Mouse (Mus musculus) spleen, postnatal 10 days (tissue): ENCODE results near the gene Adarb2.

Experiments
- DNase-seq, 2 experiments: peaks; one replicate each; pipeline ENCODE4 v3.0.0; 2021 to 2022; ENCODE audit warnings: low spot score in 2 of 2

The Adarb2 gene

DNA sequence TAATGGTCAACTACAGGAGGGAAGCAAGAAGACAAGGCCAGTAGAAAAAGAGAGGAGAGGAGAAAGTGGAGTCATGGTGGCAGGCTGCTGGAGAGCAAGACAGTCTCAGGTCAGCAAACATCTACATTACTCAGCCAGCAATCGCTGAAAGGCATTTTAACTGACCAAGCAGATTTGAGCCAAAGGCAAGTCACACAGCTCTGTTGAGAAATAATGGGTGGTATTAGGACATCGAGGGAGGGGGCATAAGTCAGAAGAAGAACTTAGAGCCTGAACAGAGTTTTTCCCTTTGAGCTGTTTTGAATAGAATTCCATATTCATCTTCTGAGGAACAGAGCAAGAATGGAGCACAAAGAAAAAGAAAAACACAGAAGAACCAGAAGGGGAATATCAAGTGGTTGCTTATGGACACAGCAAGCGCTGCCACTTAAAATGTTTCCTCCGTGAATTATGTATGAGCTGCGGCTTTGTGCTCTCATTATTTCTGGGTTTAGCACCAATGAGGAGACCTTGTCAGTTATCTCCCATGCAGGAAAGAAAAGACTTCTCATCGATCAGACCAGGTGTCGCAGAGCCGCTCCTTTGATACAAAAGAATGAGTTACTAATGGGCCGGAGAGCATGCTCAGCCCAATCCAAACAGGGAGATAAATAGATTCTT, 477.9 kb downstream of the Adarb2 start:
- DNase-seq, result no peak

DNA sequence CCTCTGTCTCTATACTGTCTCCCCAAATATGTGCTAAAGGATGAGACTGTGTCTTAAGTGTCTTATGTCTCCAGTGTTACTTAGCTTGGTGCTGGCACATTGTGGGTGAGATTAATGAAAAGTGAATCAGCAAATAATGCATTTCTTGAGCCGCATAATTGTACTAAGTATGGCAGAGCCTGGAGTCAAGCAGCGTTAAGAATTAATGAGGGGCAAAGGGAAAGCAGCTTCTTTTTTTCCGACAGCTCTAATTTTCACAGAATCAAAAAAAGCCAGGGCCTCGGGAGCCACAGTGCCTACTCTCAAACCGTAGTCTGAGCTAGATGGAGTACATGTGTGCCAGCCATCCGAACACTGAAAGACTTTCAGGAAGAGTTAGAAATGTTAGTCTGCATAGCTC, 488.8 kb downstream of the Adarb2 start:
- DNase-seq, result no peak

GRCm38 (mm10) chr13:8692787-8693186, 490.1 kb downstream of the Adarb2 start:
- no peak for DNase-seq

GRCm38 (mm10) chr13:8698451-8698850, 495.8 kb downstream of the Adarb2 start:
- DNase-seq, result no peak

- no peak for DNase-seq
Measured at GRCm38 (mm10) chr13:8699831-8700230, 497.2 kb downstream of the Adarb2 start.

DNA sequence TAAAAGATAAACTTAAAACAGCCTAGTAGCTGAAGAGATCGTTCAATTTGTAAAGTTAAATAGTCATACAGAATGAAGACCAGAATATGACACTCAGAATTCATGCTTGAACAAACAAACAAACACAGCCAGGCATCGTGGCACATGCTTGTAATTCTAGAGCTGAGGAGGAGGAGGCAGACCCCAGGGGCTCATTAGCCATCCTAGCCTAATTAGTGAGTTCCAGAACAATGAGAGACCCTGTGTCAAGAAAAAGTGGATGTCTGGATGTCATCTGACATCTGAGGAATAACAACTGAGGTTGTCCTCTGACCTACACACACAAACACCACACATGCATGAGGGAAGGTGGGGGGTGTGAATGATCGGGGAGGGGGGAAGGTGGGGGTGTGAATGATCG, 498.3 kb downstream of the Adarb2 start:
- DNase-seq, result no peak

- no peak for DNase-seq
Measured at GRCm38 (mm10) chr13:8705296-8705695, 502.6 kb downstream of the Adarb2 start.

DNA sequence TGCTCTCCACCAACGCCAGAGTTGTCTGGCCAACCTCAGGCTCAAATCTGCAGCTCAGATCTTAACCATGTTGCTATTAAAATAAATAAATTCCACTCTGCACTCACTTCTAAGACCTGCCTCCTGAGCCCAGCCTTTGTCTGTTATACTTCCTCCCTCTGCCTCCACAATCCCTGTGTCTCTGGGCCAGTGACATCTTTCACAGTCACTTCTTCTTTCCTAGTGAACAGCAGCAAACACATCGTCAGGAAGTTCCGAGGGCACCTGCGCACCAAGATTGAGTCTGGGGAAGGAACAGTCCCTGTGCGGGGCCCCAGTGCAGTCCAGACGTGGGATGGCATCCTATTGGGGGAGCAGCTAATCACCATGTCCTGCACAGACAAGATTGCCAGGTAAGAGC, 510.7 kb downstream of the Adarb2 start:
- no peak for DNase-seq

DNA sequence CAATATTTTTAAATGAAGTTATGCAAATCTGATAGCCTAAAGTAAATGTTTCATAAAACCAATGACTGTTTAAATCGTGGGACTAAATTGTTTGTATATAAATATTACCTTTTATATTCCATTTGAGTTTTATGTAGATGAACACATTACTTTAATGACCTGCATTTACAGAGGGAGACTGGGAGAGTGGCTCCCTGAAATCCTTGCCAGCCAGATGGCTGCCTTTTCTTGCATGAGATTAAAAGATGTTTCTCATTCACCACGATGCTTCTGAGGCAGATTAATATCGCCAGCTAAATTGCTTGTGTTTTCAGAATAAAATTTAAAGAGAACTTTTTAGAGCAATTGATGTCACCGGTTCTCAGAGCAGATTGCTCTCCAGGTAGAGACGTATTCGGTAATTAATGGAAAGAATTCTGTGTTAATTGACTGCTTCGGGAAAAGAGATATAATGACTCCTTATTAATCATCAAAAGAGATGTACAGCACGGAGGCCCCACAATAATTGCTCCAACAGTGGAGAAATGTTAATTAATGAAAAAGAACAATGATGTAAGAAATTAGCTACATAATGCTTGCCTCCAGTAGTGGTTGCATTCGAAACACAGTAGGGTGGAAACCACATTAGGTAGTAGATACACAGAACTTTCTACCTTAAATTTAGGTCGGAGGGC, 527.4 kb downstream of the Adarb2 start:
- DNase-seq, result no peak

GRCm38 (mm10) chr13:8737139-8737865, 534.6 kb downstream of the Adarb2 start:
- no peak for DNase-seq

DNA sequence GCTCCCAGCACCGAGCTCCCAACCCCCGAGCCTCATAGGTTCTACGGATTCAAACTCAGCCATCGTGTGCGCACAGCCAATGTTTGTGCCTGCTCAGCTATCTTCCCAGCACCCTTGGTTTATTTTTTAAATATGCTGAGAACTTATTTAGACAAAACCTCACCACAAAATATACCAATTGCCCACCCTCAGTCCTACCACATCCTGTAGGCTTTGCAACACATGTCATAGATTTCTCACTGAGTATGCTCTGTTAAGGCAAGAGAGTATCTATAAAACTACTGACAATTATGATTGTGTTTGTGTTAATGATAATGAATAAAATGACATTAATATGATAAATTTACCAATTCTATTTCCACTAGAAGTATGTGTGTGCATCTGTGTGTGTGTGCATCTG, 540.1 kb downstream of the Adarb2 start:
- DNase-seq, result no peak

GRCm38 (mm10) chr13:8744565-8744964, 541.9 kb downstream of the Adarb2 start:
- no peak for DNase-seq

GRCm38 (mm10) chr13:8745596-8745995, 542.9 kb downstream of the Adarb2 start:
- no peak for DNase-seq

GRCm38 (mm10) chr13:8749451-8749850, 546.8 kb downstream of the Adarb2 start:
- no peak for DNase-seq

GRCm38 (mm10) chr13:8760940-8761339, 558.3 kb downstream of the Adarb2 start:
- DNase-seq, result no peak

- DNase-seq, result no peak
Measured at GRCm38 (mm10) chr13:8769654-8770227, 567.1 kb downstream of the Adarb2 start.

DNA sequence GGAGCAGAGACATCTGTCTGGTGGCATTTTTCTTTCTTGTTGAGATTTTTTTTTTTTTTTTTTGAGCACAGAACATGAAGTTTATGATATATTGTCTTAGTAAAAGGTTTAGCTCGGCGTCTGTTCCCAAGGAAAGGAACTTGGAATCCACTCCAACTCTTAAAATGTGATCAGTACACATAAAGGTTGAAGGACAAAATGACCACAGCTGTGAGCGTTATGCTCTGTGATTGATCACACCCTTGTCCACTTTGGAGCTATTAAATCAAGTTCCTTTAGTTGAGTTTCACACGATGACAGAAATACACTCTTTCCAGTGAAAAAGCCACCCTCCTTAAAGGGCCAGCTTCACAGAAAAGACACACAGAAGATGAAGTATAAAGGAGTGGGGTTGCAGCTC, 568.0 kb downstream of the Adarb2 start:
- no peak for DNase-seq

GRCm38 (mm10) chr13:8780441-8780840, 577.8 kb downstream of the Adarb2 start:
- peak; percentile 26 to 76 for DNase-seq

DNA sequence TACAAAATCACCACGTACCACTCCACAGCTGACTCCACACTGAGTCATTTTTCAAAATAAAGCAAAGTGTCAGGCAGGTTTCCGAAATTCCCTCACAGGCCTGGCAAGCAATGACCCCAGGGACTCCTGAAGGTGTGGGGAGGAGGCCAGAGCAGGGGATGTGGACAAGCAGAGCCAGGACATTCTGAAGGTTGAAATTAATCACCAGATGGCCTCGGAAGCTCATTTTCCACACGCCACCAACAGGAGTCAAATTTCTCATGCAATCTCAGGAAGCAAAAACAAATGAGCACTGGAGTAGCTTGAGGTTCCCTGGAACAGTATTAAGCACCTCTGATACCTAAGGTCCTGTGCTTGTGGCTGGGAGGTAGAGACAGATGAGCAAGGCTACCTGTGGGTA, 580.0 kb downstream of the Adarb2 start:
- no peak for DNase-seq

DNA sequence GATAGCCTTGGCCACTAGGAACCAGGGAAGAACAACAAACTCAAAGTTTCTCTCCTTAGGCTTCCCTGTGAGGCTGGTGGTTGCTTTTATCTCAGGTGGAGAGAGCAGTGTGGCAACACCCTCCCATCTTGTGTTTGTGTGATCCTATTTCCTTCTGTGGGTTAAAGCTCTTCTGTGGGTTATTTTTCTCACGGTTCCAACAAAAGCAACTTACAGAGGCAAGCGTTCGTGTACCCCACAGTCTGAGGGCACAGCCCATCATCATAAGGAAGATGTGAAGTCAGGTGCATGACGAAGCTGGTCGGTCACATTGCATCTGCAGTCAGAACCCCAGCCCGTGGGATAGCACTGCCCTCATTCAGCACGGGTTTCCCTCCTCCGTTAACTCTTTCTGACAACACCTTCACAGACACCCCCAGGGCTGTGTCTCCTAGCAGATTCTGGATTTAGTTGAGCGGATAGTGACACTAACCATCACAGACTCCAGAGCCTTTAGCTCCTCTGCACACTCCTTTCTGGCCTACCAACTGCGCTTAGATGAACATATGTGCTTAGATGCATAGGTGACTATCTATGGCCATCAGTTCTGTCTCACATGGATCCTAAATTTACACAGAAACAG, 581.1 kb downstream of the Adarb2 start:
- DNase-seq, result no peak

GRCm38 (mm10) chr13:8784308-8785061, 581.8 kb downstream of the Adarb2 start:
- no peak for DNase-seq
